Mouse (Mus musculus) MEL-GATA-1-ER (cell line): ENCODE results near the gene Cys1.
"Not testable (repeated sequence)": the region's sequence is repeated elsewhere in the genome, so short reads cannot be mapped to it uniquely, and the experiment has no call there.

ENCODE experiments used
- DNase-seq: peaks from one replicate; pipeline ENCODE4 v3.0.0-alpha.2; 2012; ENCODE audit warnings: low read depth; ENCODE audit errors: extremely low read depth

Cys1 gene

GRCm38 (mm10) chr12:24650415-24651062 lies 31.1 kb downstream of the Cys1 start:
- DNase-seq, result peak; percentile 56

- DNase-seq, result no peak
Observed at GRCm38 (mm10) chr12:24648094-24648493, 33.5 kb downstream of the Cys1 start.

- peak; percentile 13 for DNase-seq
Observed at GRCm38 (mm10) chr12:24645901-24646300, 35.7 kb downstream of the Cys1 start.

GRCm38 (mm10) chr12:24644125-24644571 lies 37.5 kb downstream of the Cys1 start:
- peak; percentile 99 for DNase-seq

GRCm38 (mm10) chr12:24642370-24642802 lies 39.2 kb downstream of the Cys1 start:
- peak; percentile 25 for DNase-seq

GRCm38 (mm10) chr12:24638787-24639186 lies 42.8 kb downstream of the Cys1 start:
- not testable (repeated sequence) for DNase-seq

- no peak for DNase-seq
Observed at GRCm38 (mm10) chr12:24634648-24635047, 47.0 kb downstream of the Cys1 start.

GRCm38 (mm10) chr12:24634212-24634611 lies 47.4 kb downstream of the Cys1 start:
- DNase-seq, result peak; percentile 32

GRCm38 (mm10) chr12:24633753-24634191 lies 47.8 kb downstream of the Cys1 start:
- DNase-seq, result peak; percentile 54

GRCm38 (mm10) chr12:24632404-24632803 lies 49.2 kb downstream of the Cys1 start:
- no peak for DNase-seq

GRCm38 (mm10) chr12:24630220-24630619 lies 51.4 kb downstream of the Cys1 start:
- peak; percentile 14 for DNase-seq

- DNase-seq, result no peak
Observed at GRCm38 (mm10) chr12:24627215-24627614, 54.4 kb downstream of the Cys1 start.

GRCm38 (mm10) chr12:24626401-24626800 lies 55.2 kb downstream of the Cys1 start:
- DNase-seq, result no peak

- DNase-seq, result no peak
Observed at GRCm38 (mm10) chr12:24623486-24624251, 57.9 kb downstream of the Cys1 start.

GRCm38 (mm10) chr12:24619436-24619835 lies 62.2 kb downstream of the Cys1 start:
- DNase-seq, result no peak
